Mouse (Mus musculus) myocyte (in vitro differentiated cells): Measurements from ENCODE around the gene Krt80. TPM values are rescaled to one million over a fixed set of nuclear protein-coding genes. Genes with fewer than 3 reads are reported as not detected.

Experiments used
- H3K27me3 ChIP-seq: one replicate; pipeline ENCODE4 v1.6.1; 2011; ENCODE audit not compliant: control insufficient read depth, insufficient read depth, insufficient read length
- H3K36me3 ChIP-seq: one replicate; pipeline ENCODE4 v1.6.1; 2011; ENCODE audit not compliant: control insufficient read depth, insufficient read depth
- H3K4me2 ChIP-seq: one replicate; pipeline ENCODE4 v1.6.1; 2011; ENCODE audit warnings: low read depth, control low read depth
- H3K4me3 ChIP-seq: one replicate; pipeline ENCODE4 v1.5.1; 2011; ENCODE audit warnings: mild to moderate bottlenecking, control low read depth, moderate library complexity
- H3K79me2 ChIP-seq: one replicate; pipeline ENCODE4 v1.6.1; 2011; ENCODE audit not compliant: control insufficient read depth, insufficient read depth
- H3ac ChIP-seq: one replicate; pipeline ENCODE4 v1.6.1; 2011; ENCODE audit not compliant: control insufficient read depth, insufficient read length
- CEBPB ChIP-seq: IDR thresholded peaks from 2 replicates; pipeline ENCODE4 v1.6.1; 2011; ENCODE audit warnings: mild to moderate bottlenecking, moderate library complexity; ENCODE audit not compliant: poor library complexity, insufficient read depth, severe bottlenecking
- E2F4 ChIP-seq: IDR thresholded peaks from one replicate; pipeline ENCODE4 v1.6.1; 2011; ENCODE audit warnings: mild to moderate bottlenecking, control low read depth, moderate library complexity; ENCODE audit not compliant: insufficient read depth
- MAX ChIP-seq: IDR thresholded peaks from one replicate; pipeline ENCODE4 v1.6.1; 2011; ENCODE audit warnings: low read depth, mild to moderate bottlenecking, control low read depth
- MYOD1 ChIP-seq, 3 experiments: IDR thresholded peaks; one replicate each; pipeline ENCODE4 v1.6.1; 2011; ENCODE audit warnings: control low read depth in 2 of 3, low read depth in 2 of 3, mild to moderate bottlenecking in 2 of 3, moderate library complexity in 1 of 3; ENCODE audit not compliant: insufficient read length in 2 of 3, control insufficient read depth in 1 of 3
- MYOG ChIP-seq, 3 experiments: IDR thresholded peaks; one replicate each; pipeline ENCODE4 v1.6.1; 2011; ENCODE audit warnings: control low read depth in 2 of 3, low read depth in 2 of 3, mild to moderate bottlenecking in 2 of 3; ENCODE audit not compliant: insufficient read length in 2 of 3, control insufficient read depth in 1 of 3, insufficient read depth in 1 of 3
- POLR2A ChIP-seq: IDR thresholded peaks from one replicate; pipeline ENCODE4 v1.6.1; 2011; ENCODE audit warnings: low read depth, mild to moderate bottlenecking, control low read depth, moderate library complexity; ENCODE audit not compliant: insufficient read length
- POLR2AphosphoS2 ChIP-seq: IDR thresholded peaks from one replicate; pipeline ENCODE4 v1.6.1; 2011; ENCODE audit warnings: low read depth, control low read depth; ENCODE audit not compliant: insufficient read length
- REST ChIP-seq: IDR thresholded peaks from one replicate; pipeline ENCODE4 v1.6.1; 2011; ENCODE audit warnings: mild to moderate bottlenecking, control low read depth, moderate library complexity; ENCODE audit not compliant: insufficient read depth, insufficient read length
- SRF ChIP-seq: IDR thresholded peaks from one replicate; pipeline ENCODE4 v1.6.1; 2011; ENCODE audit warnings: low read depth; ENCODE audit not compliant: control insufficient read depth, insufficient read length
- TCF12 ChIP-seq: IDR thresholded peaks from one replicate; pipeline ENCODE4 v1.6.1; 2011; ENCODE audit warnings: mild to moderate bottlenecking, control low read depth; ENCODE audit not compliant: poor library complexity, insufficient read depth, severe bottlenecking
- TCF3 ChIP-seq: IDR thresholded peaks from one replicate; pipeline ENCODE4 v1.6.1; 2011; ENCODE audit warnings: low read depth, control low read depth; ENCODE audit not compliant: insufficient read length
- USF1 ChIP-seq: IDR thresholded peaks from one replicate; pipeline ENCODE4 v1.6.1; 2011; ENCODE audit warnings: low read depth, mild to moderate bottlenecking, control low read depth, moderate library complexity
- polyA plus RNA-seq: library from polyadenylated mRNA; unstranded; fragments of >200 nt; fragmentation: generic; extraction: Trizol; gene quantifications from one replicate; pipeline ENCODE4 v1.2.1, GENCODE M21; 2012; ENCODE audit warnings: missing spikeins

The Krt80 gene
- polyA plus RNA-seq, 1 experiment: 7.7 TPM

- TF ChIP-seq MYOD1 (IDR thresholded peaks at IDR 0.05; ENCODE audit: control insufficient read depth in 1 of 3, insufficient read length in 2 of 3, low read depth in 2 of 3) (no peak), E2F4 (no peak), TCF3 (no peak), REST (no peak), SRF (no peak), TCF12 (no peak), MAX (no peak), POLR2A (no peak)
- Histone ChIP-seq H3K4me2 (no peak overlapping the region), H3K36me3 (no peaks in the 10 kb centered on the region), H3ac (no peak overlapping the region), H3K79me2 (no peaks in the 10 kb centered on the region), H3K27me3 (no peaks in the 10 kb centered on the region), H3K4me3 (no peak overlapping the region)
Measured at GRCm38 (mm10) chr15:101375956-101376775, 6.2 kb upstream of the Krt80 start.

GRCm38 (mm10) chr15:101374879-101375278, 4.9 kb upstream of the Krt80 start:
- Histone ChIP-seq H3K27me3 (no peaks in the 10 kb centered on the region), H3K4me2 (peak overlapping the region; percentile 35), H3K4me3 (no peak overlapping the region), H3K79me2 (no peaks in the 10 kb centered on the region), H3ac (no peak overlapping the region), H3K36me3 (no peaks in the 10 kb centered on the region)
- TF ChIP-seq MAX (no peak), CEBPB (peak; percentile 91)

- Histone ChIP-seq H3K4me2 (no peak overlapping the region), H3K36me3 (no peaks in the 10 kb centered on the region), H3K27me3 (no peaks in the 10 kb centered on the region), H3K4me3 (no peak overlapping the region), H3ac (no peak overlapping the region), H3K79me2 (no peaks in the 10 kb centered on the region)
- TF ChIP-seq MYOG (IDR thresholded peaks at IDR 0.05; ENCODE audit: control insufficient read depth in 1 of 3, insufficient read depth in 1 of 3, insufficient read length in 2 of 3, low read depth in 2 of 3) (no peak), TCF3 (no peak), MYOD1 (IDR thresholded peaks at IDR 0.05; ENCODE audit: control insufficient read depth in 1 of 3, insufficient read length in 2 of 3, low read depth in 2 of 3) (no peak), POLR2AphosphoS2 (no peak), POLR2A (no peak), REST (no peak), USF1 (no peak), CEBPB (no peak), E2F4 (no peak), TCF12 (no peak), MAX (no peak)
Measured at GRCm38 (mm10) chr15:101373286-101373898, 3.4 kb upstream of the Krt80 start.

- H3ac ChIP-seq: no peak overlapping the region
- no peak for TF ChIP-seq MYOG (IDR thresholded peaks at IDR 0.05; ENCODE audit: control insufficient read depth in 1 of 3, insufficient read depth in 1 of 3, insufficient read length in 2 of 3, low read depth in 2 of 3)
- TF ChIP-seq E2F4: no peak
- TF ChIP-seq CEBPB: no peak
- no peak for TF ChIP-seq MAX
- H3K4me3 ChIP-seq: no peak overlapping the region
- H3K79me2 ChIP-seq: no peaks in the 10 kb centered on the region
- no peaks in the 10 kb centered on the region for H3K27me3 ChIP-seq
- H3K36me3 ChIP-seq: no peaks in the 10 kb centered on the region
- no peak overlapping the region for H3K4me2 ChIP-seq
Measured at GRCm38 (mm10) chr15:101372131-101372977, 2.4 kb upstream of the Krt80 start.
